Mouse (Mus musculus) embryonic fibroblast, embryonic 13.5 days (primary cell): ENCODE data around the gene Cep162.

Experiments
- CTCF ChIP-seq: IDR thresholded peaks from 2 replicates; pipeline ENCODE4 v1.5.1; 2011; ENCODE audit warnings: mild to moderate bottlenecking, control low read depth, low read length, moderate library complexity, borderline replicate concordance; ENCODE audit not compliant: insufficient read depth
- POLR2A ChIP-seq: IDR thresholded peaks from 2 replicates; pipeline ENCODE4 v1.6.1; 2011; ENCODE audit warnings: low read depth, mild to moderate bottlenecking, control low read depth, low read length, moderate library complexity

- TF ChIP-seq CTCF (no peak), POLR2A (no peak)
Measured at GRCm38 (mm10) chr9:87247678-87248077, 7.7 kb downstream of the Cep162 start.
